Mouse (Mus musculus) retina, postnatal 1 day (tissue): ENCODE data around the gene Zfp867.

Experiments
- DNase-seq: peaks from one replicate; pipeline ENCODE4 v3.0.0-alpha.2; 2012

Zfp867 gene

GRCm38 (mm10) chr11:59456891-59457290, 15.4 kb downstream of the Zfp867 start:
- no peak for DNase-seq

- DNase-seq: no peak
Measured at GRCm38 (mm10) chr11:59456346-59456745, 15.9 kb downstream of the Zfp867 start.

GRCm38 (mm10) chr11:59451086-59451485, 21.2 kb downstream of the Zfp867 start, which contains the start of gene Snap47:
Gene Snap47, minus strand, starts transcription at chr11:59451186.
- DNase-seq: no peak

GRCm38 (mm10) chr11:59450230-59450771, 22.0 kb downstream of the Zfp867 start:
- no peak for DNase-seq

GRCm38 (mm10) chr11:59449741-59450229, 22.5 kb downstream of the Zfp867 start, which contains the start of gene Jmjd4:
Gene Jmjd4, plus strand, starts transcription at chr11:59450045.
- peak; percentile 93 for DNase-seq

- DNase-seq: no peak
Measured at GRCm38 (mm10) chr11:59443102-59443501, 29.2 kb downstream of the Zfp867 start.

DNA sequence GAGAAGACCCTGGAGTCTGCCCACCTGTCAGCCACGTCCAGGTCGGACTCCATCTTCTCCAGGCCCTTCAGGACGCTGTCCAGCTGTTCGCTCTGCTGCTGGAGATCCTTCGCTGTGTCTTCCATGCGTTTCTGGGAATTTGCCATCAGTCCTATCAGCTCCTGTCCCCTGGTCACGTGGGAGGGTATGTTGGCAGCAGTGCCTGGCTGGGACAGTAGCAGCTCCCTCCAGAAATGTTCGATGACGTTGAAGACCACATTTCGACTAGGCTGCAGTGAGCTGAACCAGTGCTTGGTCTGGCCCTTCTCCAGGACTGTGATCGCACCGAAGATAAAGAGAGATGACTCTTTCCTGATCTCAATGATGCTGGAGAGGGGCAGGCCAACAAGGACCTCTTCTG, 34.3 kb downstream of the Zfp867 start:
- DNase-seq: no peak

DNA sequence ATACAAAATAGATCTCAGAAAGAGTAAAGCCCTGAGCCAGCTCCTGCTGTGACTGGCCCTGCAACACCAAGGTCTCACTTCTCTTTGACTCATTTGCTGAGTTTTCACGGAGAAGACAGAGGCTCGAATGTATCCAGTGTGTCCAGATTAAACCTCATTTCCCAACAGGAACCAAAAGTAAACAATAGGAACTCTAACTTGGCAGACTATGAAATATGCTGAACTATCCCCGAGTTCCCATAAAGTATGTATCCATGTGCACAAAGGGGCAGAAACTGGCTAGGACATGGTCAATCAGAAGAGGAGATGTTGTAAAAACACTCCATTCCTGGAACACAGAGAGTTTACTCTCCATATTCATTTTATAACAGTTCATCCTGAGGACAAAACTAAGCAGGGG, 40.0 kb downstream of the Zfp867 start:
- DNase-seq: no peak

DNA sequence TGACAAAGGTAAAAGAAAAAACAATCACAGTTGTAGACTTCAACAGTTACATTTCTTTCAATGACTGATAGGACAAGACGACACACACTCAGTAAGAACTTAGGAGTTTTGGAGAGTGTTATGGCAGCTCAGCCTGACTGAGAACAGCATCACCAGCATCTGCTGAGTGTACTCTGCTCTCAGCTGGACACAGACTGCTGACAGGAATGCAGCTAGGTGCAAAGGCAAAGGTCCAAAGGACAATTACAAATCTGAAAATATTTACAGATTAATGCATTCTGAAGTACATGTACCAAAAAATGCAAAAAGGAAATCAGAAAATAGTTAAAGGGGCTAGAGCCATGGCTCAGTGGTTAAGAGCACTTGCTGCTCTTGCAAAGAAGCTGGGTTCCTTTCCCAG, 42.3 kb downstream of the Zfp867 start:
- DNase-seq: no peak

DNA sequence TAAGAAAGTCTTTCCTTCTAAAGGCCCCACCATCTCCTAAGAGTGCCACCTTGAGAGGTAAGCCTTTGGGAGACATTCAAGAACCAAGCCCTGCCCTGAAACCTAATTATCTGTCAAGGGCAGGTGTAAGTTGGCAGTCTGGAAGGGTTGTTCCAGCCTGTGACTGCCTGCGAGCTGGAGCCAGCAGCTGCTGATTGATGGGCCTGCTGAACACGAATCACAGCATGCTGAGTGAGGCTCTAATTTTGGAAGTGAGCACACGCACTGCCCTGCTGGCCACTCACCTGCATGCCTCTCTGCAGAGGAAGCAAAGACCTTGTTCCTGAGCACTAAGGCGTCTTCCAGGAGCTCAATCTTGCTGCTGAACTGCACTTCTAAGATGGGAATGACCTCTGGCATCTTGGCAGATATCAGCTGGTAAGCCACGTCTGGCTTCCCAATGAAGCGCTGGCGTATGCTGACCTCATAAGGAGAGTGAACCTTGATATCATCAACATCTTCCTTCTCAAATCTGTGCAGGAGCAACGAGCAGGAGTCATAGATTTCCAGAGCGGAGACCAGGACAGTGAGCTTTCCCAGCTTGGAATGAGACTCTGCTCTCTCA, 44.1 kb downstream of the Zfp867 start:
- no peak for DNase-seq

DNA sequence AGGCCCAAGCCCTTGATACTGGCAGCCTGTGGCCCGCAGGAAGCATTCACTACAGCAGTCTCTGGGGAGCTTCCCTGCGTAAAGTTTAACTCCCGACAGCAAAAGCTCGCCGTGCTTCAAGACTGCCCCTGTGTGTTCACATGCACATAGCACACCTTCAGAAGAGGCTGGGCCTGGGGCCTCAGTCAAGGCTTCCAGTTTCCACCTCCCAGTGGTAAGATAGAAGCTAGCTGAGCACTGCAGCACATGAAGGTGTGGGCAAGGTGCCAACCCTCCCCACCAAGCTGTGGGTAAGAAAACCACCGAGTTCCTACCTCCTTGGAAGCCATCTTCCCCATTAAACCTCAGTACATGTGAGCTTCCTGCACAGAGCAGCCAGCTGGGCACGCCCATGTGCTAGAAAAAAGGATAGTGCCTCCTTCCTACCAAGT, 46.6 kb downstream of the Zfp867 start:
- DNase-seq: no peak

- no peak for DNase-seq
Measured at GRCm38 (mm10) chr11:59423010-59423588, 49.2 kb downstream of the Zfp867 start.

GRCm38 (mm10) chr11:59421967-59422366, 50.3 kb downstream of the Zfp867 start:
- DNase-seq: no peak

GRCm38 (mm10) chr11:59421436-59421835, 50.8 kb downstream of the Zfp867 start:
- no peak for DNase-seq

- DNase-seq: no peak
Measured at GRCm38 (mm10) chr11:59418708-59419107, 53.6 kb downstream of the Zfp867 start.

DNA sequence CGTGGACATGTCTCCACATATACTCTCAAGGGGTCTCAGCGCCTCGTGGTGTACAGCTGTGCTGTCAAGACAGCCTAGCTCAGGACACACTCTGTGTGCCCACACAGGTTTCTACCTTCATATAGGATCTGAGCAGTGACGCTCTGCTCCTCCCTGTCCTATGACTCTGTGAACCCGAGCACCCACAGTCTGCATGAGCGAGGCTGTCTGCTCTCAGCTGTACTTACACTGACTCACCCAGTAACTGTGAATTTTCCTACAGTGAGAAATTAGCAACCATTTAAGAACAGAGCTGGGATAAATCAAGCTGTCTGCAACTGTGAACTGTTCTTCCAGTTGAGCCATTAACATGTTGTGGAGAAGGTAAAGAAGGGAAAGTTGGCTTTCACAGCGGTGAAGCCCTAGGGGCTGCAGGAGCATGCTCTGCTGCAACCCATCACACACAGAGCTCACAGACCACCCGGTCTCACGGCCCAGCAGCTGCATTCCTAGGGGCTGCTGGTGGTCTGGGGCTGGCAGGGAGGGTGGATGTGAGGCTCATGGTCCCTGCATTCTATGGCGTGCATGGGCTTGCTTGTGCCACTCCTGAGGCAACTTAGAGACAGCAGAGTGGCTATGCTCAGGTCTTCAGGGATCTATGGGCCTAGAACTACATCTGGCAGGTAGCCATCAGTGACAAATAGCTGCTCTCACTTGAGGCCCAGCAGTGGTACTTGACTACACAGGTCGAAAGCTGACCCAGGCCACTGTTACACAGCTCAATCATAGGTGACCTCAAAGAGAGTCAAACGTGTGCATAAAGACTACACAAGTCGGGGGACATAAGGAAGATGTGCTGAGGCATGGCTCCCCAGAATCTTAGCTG, 59.0 kb downstream of the Zfp867 start:
- no peak for DNase-seq

DNA sequence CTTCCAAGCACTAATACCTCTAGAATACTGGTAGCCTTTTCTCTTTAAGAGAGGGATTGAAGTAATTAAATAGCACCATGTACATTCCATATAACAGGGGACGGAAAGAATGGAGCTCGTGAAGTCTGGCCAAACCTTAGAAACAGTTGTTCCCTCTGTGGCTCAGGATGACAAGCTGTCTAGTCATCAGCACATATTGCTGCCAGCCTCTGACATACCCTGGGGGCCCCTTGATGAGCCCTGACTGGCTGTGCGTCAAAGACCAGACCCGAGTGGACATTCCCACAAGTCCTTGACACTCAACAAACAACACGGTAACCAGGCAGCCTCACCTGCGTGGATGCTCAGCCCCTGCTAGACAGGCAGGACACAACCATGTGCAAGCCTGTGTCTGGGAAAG, 60.2 kb downstream of the Zfp867 start:
- DNase-seq: no peak
